Mouse (Mus musculus) midbrain, postnatal 0 days (tissue): Measurements from ENCODE around the gene Hist1h2bf. TPM values are rescaled to one million over a fixed set of nuclear protein-coding genes. Genes with fewer than 3 reads are reported as not detected.
"Not testable (repeated sequence)": the region's sequence is repeated elsewhere in the genome, so short reads cannot be mapped to it uniquely, and the experiment has no call there.

Experiments
- ATAC-seq: fragments of 200-750 bp; cut with Nextera tagmentation; 2 replicates; pipeline ENCODE4 v1.8.0; 2017; ENCODE audit warnings: moderate number of reproducible peaks, mild to moderate bottlenecking, moderate TSS enrichment, moderate library complexity; ENCODE audit not compliant: low FRiP score
- DNase-seq: peaks from one replicate; pipeline ENCODE4 v3.0.0-alpha.2; 2015; ENCODE audit warnings: low spot score
- H3K27ac ChIP-seq: fragments of 300-500 bp; sonication (generic); 2 replicates; pipeline ENCODE4 v1.5.1; 2014; ENCODE audit warnings: low read depth, mild to moderate bottlenecking, low read length, mixed read lengths
- H3K27me3 ChIP-seq: fragments of 300-500 bp; sonication (generic); 2 replicates; pipeline ENCODE4 v1.6.1; 2014; ENCODE audit warnings: low read length, control low read depth, mixed read lengths; ENCODE audit not compliant: insufficient read depth
- H3K36me3 ChIP-seq: fragments of 300-500 bp; sonication (generic); 2 replicates; pipeline ENCODE4 v1.6.1; 2014; ENCODE audit warnings: low read length, control low read depth, mixed read lengths; ENCODE audit not compliant: insufficient read depth
- H3K4me1 ChIP-seq: fragments of 300-500 bp; sonication (generic); 2 replicates; pipeline ENCODE4 v1.6.1; 2014; ENCODE audit warnings: mild to moderate bottlenecking, control low read depth, antibody characterized with exemption, low read length, mixed read lengths; ENCODE audit not compliant: insufficient read depth
- H3K4me2 ChIP-seq: fragments of 300-500 bp; sonication (generic); 2 replicates; pipeline ENCODE4 v1.6.1; 2014; ENCODE audit warnings: low read depth, mild to moderate bottlenecking, low read length, mixed read lengths; ENCODE audit not compliant: poor library complexity, severe bottlenecking
- H3K4me3 ChIP-seq: fragments of 300-500 bp; sonication (generic); 2 replicates; pipeline ENCODE4 v1.5.1; 2014; ENCODE audit warnings: low read depth, mild to moderate bottlenecking, low read length, moderate library complexity
- H3K9ac ChIP-seq: fragments of 300-500 bp; sonication (generic); replicated peaks from 2 replicates; pipeline ENCODE4 v1.6.1; 2014; ENCODE audit warnings: mild to moderate bottlenecking, low read length, moderate library complexity, mixed read lengths; ENCODE audit not compliant: poor library complexity, severe bottlenecking
- H3K9me3 ChIP-seq: fragments of 300-500 bp; sonication (generic); 2 replicates; pipeline ENCODE4 v1.6.1; 2016; ENCODE audit warnings: low read length, control low read depth
- CTCF ChIP-seq: IDR thresholded peaks from 2 replicates; pipeline ENCODE4 v1.5.1; 2016; ENCODE audit warnings: antibody characterized with exemption, mild to moderate bottlenecking
- whole genome bisulfite sequencing: fragments of 180-500 bp; shearing (Covaris S2); extraction: QIAGEN DNeasy Blood & Tissue Kit; methylation state at CpG from one replicate; pipeline ENCODE4 v1.1.7; 2014; 5-methylcytosine and 5-hydroxymethylcytosine counted together
- polyA plus RNA-seq: library from polyadenylated mRNA; unstranded; fragments of >200 nt; fragmentation: Nextera tagmentation; extraction: Ambion mirVana; gene quantifications from 2 replicates; pipeline ENCODE4 v1.2.1, GENCODE M21; 2015
- total RNA-seq: library from RNA; depleted of rRNA; stranded (reverse); fragments of >200 nt; gene quantifications from 2 replicates; pipeline ENCODE4 v1.2.3, GENCODE M21; 2014

Hist1h2bf gene
- total and polyA plus RNA-seq, 2 experiments from 2014 or later: 0.43 to 327 TPM

DNA sequence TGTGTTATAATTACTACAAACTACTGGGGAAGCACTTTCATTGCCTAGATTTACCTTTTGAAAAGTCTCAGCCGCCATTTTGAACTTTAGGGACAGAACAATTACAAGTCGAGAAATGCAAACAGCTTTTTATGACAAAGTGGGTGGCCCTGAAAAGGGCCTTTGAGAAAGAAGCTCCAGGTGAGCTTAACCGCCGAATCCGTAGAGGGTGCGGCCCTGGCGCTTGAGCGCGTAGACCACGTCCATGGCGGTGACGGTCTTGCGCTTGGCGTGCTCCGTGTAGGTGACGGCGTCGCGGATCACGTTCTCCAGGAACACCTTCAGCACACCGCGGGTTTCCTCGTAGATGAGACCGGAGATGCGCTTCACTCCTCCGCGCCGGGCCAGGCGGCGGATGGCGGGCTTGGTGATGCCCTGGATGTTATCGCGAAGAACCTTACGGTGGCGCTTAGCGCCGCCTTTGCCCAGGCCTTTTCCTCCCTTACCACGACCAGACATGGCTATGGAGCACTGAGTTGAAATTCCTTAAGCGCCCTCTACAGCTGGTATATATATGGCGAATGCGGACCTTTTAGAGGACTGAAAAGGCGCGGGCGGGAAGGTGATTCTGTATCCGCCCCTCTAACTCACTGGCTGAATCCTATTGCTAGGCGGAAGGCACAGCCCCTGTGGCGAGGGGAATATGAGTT, 22.7 kb downstream of the Hist1h2bf start, which contains the start of gene Hist1h4f:
TSS of gene Hist1h4f (minus strand) at position 503 of the 689 bp plus-strand sequence.
- WGBS: under 1% methylated on average over 42 of the region's 47 CpGs
- not testable (repeated sequence) for H3K36me3 ChIP-seq
- peak; percentile 74 for TF ChIP-seq CTCF

DNA sequence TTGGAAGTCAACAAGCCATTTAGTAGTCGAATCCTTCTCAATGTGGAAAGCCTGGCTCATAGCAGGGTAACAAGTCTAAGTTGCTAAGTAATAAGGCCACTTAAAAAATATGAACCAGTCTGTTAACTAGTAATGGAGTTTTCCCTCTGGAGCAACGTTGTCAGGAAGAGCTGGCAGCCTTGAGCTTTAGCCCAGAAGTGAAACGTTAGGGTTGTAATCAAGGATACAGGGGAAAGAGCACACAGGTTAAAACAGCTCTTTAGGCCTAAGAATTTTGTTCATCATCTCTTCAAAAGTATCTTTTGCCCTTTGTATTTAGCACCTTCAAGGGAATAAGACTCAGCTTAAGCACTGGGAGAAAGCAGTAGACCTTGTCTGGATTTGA, 23.2 kb downstream of the Hist1h2bf start:
- TF ChIP-seq CTCF: no peak
- peaks cover 7% of the 10 kb centered on the region; the same call in 1 of the 2 replicates for H3K4me1 ChIP-seq
- H3K27ac ChIP-seq: peak overlapping the region; percentile 77; the same call in 1 of the 2 replicates
- peak overlapping the region; percentile 42 for H3K4me3 ChIP-seq
- no peaks in the 10 kb centered on the region for H3K9me3 ChIP-seq
- WGBS: 7% methylated on average over 3 of the region's 3 CpGs
- no peak for DNase-seq
- no peaks in the 10 kb centered on the region for H3K36me3 ChIP-seq
- no peaks in the 10 kb centered on the region for H3K27me3 ChIP-seq
- ATAC-seq: no peak
- H3K9ac ChIP-seq: peak overlapping the region; percentile 39
- peak overlapping the region; percentile 59 for H3K4me2 ChIP-seq

More for the DNA sequence above, 22.7 kb downstream of the Hist1h2bf start, which contains the start of gene Hist1h4f:
- peak; percentile 92 for ATAC-seq
- peak within 1 kb of the TSS; percentile 77; the same call in 1 of the 2 replicates for H3K27ac ChIP-seq
- H3K27me3 ChIP-seq, H3K9me3 ChIP-seq, H3K4me1 ChIP-seq: not testable (repeated sequence)
- H3K4me3 ChIP-seq: peak within 1 kb of the TSS; percentile 42
- peak within 1 kb of the TSS; percentile 39 for H3K9ac ChIP-seq
- peak within 1 kb of the TSS; percentile 59 for H3K4me2 ChIP-seq
- peak; percentile 97 for DNase-seq

DNA sequence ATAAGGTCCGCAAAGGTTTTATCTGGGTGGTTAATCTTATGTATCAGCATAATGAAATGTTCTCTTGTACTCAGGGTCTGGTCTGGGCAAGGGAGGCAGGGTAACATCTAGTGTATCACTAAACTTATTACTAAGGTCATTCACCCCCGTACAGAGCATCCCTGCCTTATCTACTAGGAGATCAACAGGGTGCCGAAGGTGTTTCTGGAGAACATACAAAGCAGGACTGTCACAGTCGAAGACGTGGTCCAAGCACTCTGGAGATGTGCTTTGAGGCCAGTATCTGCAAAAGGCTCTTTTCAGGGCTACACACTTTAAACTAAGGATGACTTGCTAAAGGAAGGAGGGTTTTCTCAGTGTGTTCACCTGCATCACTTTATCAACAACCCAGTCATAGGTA, 27.3 kb downstream of the Hist1h2bf start:
- no peak for ATAC-seq
- DNase-seq: no peak
- WGBS: 76% methylated on average over 5 of the region's 5 CpGs
- Histone ChIP-seq H3K27me3 (no peaks in the 10 kb centered on the region), H3K4me3 (no peak overlapping the region), H3K9ac (no peak overlapping the region), H3K9me3 (no peaks in the 10 kb centered on the region), H3K4me1 (0 out of 2 replicates have a peak, but pooled peaks cover 4% of the 10 kb centered on the region), H3K27ac (no peak overlapping the region), H3K4me2 (no peak overlapping the region), H3K36me3 (no peaks in the 10 kb centered on the region)
- TF ChIP-seq CTCF: no peak

DNA sequence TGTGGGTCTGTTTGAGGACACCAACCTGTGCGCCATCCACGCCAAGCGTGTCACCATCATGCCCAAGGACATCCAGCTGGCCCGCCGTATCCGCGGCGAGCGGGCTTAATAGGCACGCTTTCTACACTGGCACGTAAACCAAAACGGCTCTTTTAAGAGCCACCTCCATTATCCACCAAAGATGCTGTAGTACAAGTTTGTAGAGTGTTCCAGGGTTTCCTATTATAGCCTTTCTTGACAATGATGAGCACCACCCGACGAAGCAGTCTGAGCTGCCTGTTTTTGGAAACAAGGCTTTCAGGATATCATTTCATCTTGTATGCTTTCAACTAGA, 29.2 kb downstream of the Hist1h2bf start:
- not testable (repeated sequence) for H3K9ac ChIP-seq, H3K27ac ChIP-seq, ATAC-seq, H3K36me3 ChIP-seq, DNase-seq, H3K27me3 ChIP-seq, H3K4me1 ChIP-seq, H3K9me3 ChIP-seq
- 0% methylated on average over 8 of the region's 14 CpGs for WGBS
- Histone ChIP-seq H3K4me2 (peak overlapping the region; percentile 36; the same call in 1 of the 2 replicates), H3K4me3 (peak overlapping the region; percentile 45)

DNA sequence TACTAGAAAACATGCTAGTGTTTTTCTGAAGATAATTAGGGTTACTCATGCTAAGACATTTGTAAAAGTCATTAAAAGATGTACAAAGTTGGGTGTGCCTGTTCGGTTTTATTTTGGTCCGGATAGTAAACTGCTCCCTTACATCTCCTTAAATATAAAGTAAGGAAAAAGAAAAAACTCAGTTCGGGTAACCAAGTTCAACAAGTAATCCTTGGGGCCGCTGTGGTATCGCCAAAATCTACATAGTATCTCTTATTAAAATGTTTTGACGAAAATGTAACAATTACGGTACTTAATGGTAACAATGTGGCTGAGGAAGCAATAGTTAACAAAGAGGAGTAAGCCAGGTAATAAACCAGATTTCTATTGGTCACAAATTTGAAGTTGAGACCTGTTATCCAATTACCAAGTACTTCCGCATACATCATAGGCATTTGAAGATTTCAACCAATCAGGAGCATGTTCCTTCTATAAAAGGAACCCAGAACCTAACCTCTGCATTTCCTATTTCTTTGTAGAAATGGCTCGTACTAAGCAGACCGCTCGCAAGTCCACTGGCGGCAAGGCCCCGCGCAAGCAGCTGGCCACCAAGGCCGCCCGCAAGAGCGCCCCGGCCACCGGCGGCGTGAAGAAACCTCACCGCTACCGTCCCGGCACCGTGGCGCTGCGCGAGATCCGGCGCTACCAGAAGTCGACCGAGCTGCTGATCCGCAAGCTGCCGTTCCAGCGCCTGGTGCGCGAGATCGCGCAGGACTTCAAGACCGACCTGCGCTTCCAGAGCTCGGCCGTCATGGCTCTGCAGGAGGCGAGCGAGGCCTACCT, 29.8 kb downstream of the Hist1h2bf start, which contains the start of gene Hist1h3f:
TSS of gene Hist1h3f (plus strand) at position 88 of the 822 bp plus-strand sequence.
- H3K9ac ChIP-seq: peak within 1 kb of the TSS; percentile 48; the same call in 1 of the 2 replicates

DNA sequence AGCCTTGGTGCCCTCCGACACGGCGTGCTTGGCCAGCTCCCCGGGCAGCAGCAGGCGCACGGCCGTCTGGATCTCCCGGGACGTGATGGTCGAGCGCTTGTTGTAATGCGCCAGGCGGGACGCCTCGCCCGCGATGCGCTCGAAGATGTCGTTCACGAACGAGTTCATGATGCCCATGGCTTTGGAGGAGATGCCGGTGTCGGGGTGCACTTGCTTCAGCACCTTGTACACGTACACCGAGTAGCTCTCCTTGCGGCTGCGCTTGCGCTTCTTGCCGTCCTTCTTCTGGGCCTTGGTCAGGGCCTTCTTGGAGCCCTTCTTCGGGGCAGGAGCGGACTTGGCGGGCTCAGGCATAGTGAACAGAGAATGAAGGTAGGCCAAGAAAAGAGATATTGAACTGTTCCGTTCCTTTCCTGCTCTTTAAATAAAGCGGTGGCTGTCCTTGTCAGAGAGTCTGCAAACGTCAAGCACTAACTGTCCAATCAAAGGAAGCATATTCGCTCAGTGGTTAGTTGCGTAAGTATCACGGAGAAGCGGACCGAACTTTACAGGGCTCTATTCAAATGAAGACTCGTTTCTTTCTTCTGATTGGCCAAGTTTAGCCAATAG, 30.9 kb downstream of the Hist1h2bf start, which contains the start of gene Hist1h2bh:
TSS of gene Hist1h2bh (minus strand) at position 394 of the 609 bp plus-strand sequence.
- DNase-seq: peak; percentile 93
- WGBS: under 1% methylated on average over 22 of the region's 42 CpGs
- peak within 1 kb of the TSS; percentile 75 for H3K27ac ChIP-seq
- H3K9me3 ChIP-seq, H3K27me3 ChIP-seq, H3K4me1 ChIP-seq, H3K36me3 ChIP-seq: not testable (repeated sequence)
- ATAC-seq: peak; percentile 78
- H3K4me3 ChIP-seq: peak within 1 kb of the TSS; percentile 45
- H3K4me2 ChIP-seq: peak within 1 kb of the TSS; percentile 65
- H3K9ac ChIP-seq: peak within 1 kb of the TSS; percentile 48; the same call in 1 of the 2 replicates

More for the DNA sequence above, 29.8 kb downstream of the Hist1h2bf start, which contains the start of gene Hist1h3f:
- Histone ChIP-seq H3K4me2 (peak within 1 kb of the TSS; percentile 65), H3K4me3 (peak within 1 kb of the TSS; percentile 45), H3K36me3 (no peaks in the 10 kb centered on the region), H3K4me1 (no peaks in the 10 kb centered on the region), H3K9me3 (no peaks in the 10 kb centered on the region), H3K27me3 (no peaks in the 10 kb centered on the region), H3K27ac (peak within 1 kb of the TSS; percentile 75)
- no peak for TF ChIP-seq CTCF
- WGBS: under 1% methylated on average over 24 of the region's 45 CpGs
- ATAC-seq: peak; percentile 96
- peak; percentile 98 for DNase-seq

DNA sequence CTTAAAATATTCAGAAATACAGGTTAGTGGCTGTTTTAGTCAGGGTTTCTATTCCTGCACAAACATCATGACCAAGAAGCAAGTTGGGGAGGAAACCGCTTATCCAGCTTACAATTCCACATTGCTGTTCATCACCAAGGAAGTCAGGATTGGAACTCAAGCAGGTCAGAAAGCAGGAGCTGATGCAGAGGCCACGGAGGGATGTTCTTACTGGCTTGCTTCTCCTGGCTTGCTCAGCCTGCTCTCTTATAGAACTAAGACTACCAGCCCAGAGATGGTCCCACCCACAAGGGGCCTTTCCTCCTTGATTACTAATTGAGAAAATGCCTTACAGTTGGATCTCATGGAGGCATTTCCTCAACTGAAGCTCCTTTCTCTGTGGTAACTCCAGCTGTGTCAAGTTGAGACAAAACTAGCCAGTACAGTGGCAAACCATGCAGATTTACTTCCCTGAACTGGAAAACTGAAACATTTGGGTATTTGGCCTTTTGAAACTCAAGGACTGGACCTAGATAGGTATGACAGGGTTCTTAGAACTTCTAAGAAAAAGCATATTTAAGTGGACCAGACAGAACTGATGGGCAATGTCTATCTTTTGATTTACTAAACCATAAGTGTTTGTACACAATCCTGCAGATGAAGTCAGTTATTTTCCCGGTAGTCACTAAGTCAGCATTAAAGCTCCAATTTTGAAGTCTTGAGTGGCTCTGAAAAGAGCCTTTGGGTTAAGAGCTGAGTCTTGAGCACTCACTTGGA, 31.6 kb downstream of the Hist1h2bf start:
- not testable (repeated sequence) for H3K4me1 ChIP-seq, H3K9me3 ChIP-seq, H3K27ac ChIP-seq, ATAC-seq, H3K27me3 ChIP-seq, H3K36me3 ChIP-seq, DNase-seq
- peak overlapping the region; percentile 45 for H3K4me3 ChIP-seq
- H3K4me2 ChIP-seq: peak overlapping the region; percentile 65
- H3K9ac ChIP-seq: 0 out of 2 replicates have a peak overlapping the region, but pooled peaks have one; percentile 4
- 6% methylated on average over 3 of the region's 3 CpGs for whole genome bisulfite sequencing
